Mouse (Mus musculus): ENCODE measurements around the gene Ahdc1. TPM values are rescaled to one million over a fixed set of nuclear protein-coding genes. Genes with fewer than 3 reads are reported as not detected.

The Ahdc1 gene
- total and polyA plus RNA-seq, 3 experiments: 1.6 to 19.9 (median 8.4) TPM

GRCm38 (mm10) chr4:133044647-133045094, 33.6 kb downstream of the Ahdc1 start:
- Histone ChIP-seq H3K27ac (ENCODE audit: insufficient read depth, low read depth) (no peak overlapping the region), H3K36me3 (replicated peaks in 1 of 2; ENCODE audit: control insufficient read depth in 1 of 2, insufficient read depth in 1 of 2, low read length in 1 of 2) (peaks cover 0 to 63% of the 10 kb centered on the region in 2 experiments)
- in situ Hi-C loops (cut with MboI; ENCODE audit: low pct_ligation_motif_present, low pct_unique_long_range_greater_than_20kb, low sequenced_read_pairs): loop anchor here (5.0 kb wide), 1 partner anchor 32 kb away; the partner anchor contains the start of gene Ahdc1

GRCm38 (mm10) chr4:133045771-133046474, 34.9 kb downstream of the Ahdc1 start:
- Histone ChIP-seq H3K4me1 (ENCODE audit: control insufficient read depth in 1 of 2, insufficient read depth in 2 of 2) (peaks cover 27 to 82% of the 10 kb centered on the region in 2 experiments), H3K79me2 (replicated peaks; ENCODE audit: control insufficient read depth, extremely low read depth, insufficient read depth, poor library complexity, severe bottlenecking) (no peaks in the 10 kb centered on the region), H3K36me3 (replicated peaks in 1 of 2; ENCODE audit: control insufficient read depth in 1 of 2, insufficient read depth in 1 of 2, low read length in 1 of 2) (peaks cover 0 to 55% of the 10 kb centered on the region in 2 experiments), H3K27ac (ENCODE audit: insufficient read depth, low read depth) (no peak overlapping the region), H3K4me2 (ENCODE audit: insufficient read depth, low read depth, poor library complexity, severe bottlenecking) (no peak overlapping the region), H3K9me3 (replicated peaks; ENCODE audit: low read length) (no peaks in the 10 kb centered on the region), H3K27me3 (replicated peaks) (no peaks in the 10 kb centered on the region), H3K4me3 (replicated peaks in 1 of 3; ENCODE audit: low read depth in 2 of 3, low read length in 2 of 3, poor library complexity in 1 of 3) (no peak overlapping the region), H3K9ac (ENCODE audit: insufficient read depth, low read depth) (no peak overlapping the region)
- dilution Hi-C loops (cut with MboI; ENCODE audit: extremely low pct_ligation_motif_present, extremely low pct_unique_long_range_greater_than_20kb, low sequenced_read_pairs) (no loop called here), in situ Hi-C loops (cut with MboI; ENCODE audit: low pct_ligation_motif_present, low pct_unique_long_range_greater_than_20kb, low sequenced_read_pairs) (loop anchor here (5.0 kb wide), 1 partner anchor 34 kb away; the partner anchor contains the start of gene Ahdc1)
- DNase-seq (ENCODE audit: extremely low read depth): no peak
- no peak for TF ChIP-seq NELFE (IDR thresholded peaks at IDR 0.05; ENCODE audit: low read depth, low read length)
- TF ChIP-seq SIN3A (IDR thresholded peaks at IDR 0.05; ENCODE audit: low read length): no peak
- no peak for TF ChIP-seq ZMIZ1 (IDR thresholded peaks at IDR 0.05; ENCODE audit: low read depth, low read length)
- no peak for TF ChIP-seq HCFC1 (IDR thresholded peaks at IDR 0.05; ENCODE audit: low read depth, low read length)
- no peak for TF ChIP-seq ETS1 (conservative IDR thresholded peaks at IDR 0.05; ENCODE audit: low read depth, low read length)
- TF ChIP-seq CHD1 (IDR thresholded peaks at IDR 0.05; ENCODE audit: low read depth, low read length): no peak
- TF ChIP-seq JUN (IDR thresholded peaks at IDR 0.05; ENCODE audit: insufficient read depth, low read depth, low read length): no peak
- no peak for TF ChIP-seq CTCF (conservative IDR thresholded peaks at IDR 0.05 in 1 of 2, IDR thresholded peaks at IDR 0.05 in 1 of 2; ENCODE audit: low read depth in 2 of 2, low read length in 2 of 2)
- TF ChIP-seq MXI1 (IDR thresholded peaks at IDR 0.05; ENCODE audit: low read depth, low read length): no peak
- no peak for TF ChIP-seq USF2 (conservative IDR thresholded peaks at IDR 0.05; ENCODE audit: low read depth, low read length)
- TF ChIP-seq MEF2A (IDR thresholded peaks at IDR 0.05; ENCODE audit: borderline replicate concordance, low read depth, low read length): no peak
- no peak for TF ChIP-seq KAT2A (IDR thresholded peaks at IDR 0.05; ENCODE audit: insufficient replicate concordance, low read length)
- no peak for TF ChIP-seq TCF12 (IDR thresholded peaks at IDR 0.05; ENCODE audit: low read depth, low read length)
- no peak for TF ChIP-seq MAFK (IDR thresholded peaks at IDR 0.05; ENCODE audit: insufficient replicate concordance, low read length)
- no peak for TF ChIP-seq RAD21 (IDR thresholded peaks at IDR 0.05; ENCODE audit: low read depth, low read length)
- TF ChIP-seq MAZ (IDR thresholded peaks at IDR 0.05; ENCODE audit: low read depth, low read length): no peak

More at GRCm38 (mm10) chr4:133044647-133045094, 33.6 kb downstream of the Ahdc1 start:
- TF ChIP-seq SMC3 (IDR thresholded peaks at IDR 0.05; ENCODE audit: low read depth, low read length) (no peak), RAD21 (IDR thresholded peaks at IDR 0.05; ENCODE audit: low read depth, low read length) (no peak), KAT2A (IDR thresholded peaks at IDR 0.05; ENCODE audit: insufficient replicate concordance, low read length) (no peak), CHD2 (IDR thresholded peaks at IDR 0.05; ENCODE audit: low read length) (no peak), HCFC1 (IDR thresholded peaks at IDR 0.05; ENCODE audit: low read depth, low read length) (no peak), POLR2AphosphoS2 (IDR thresholded peaks at IDR 0.05; ENCODE audit: low read depth, low read length) (no peak), JUN (IDR thresholded peaks at IDR 0.05; ENCODE audit: insufficient read depth, low read depth, low read length) (no peak), UBTF (IDR thresholded peaks at IDR 0.05; ENCODE audit: low read depth, low read length) (no peak), IRF4 (IDR thresholded peaks at IDR 0.05; ENCODE audit: low read depth, low read length) (no peak), ZMIZ1 (IDR thresholded peaks at IDR 0.05; ENCODE audit: low read depth, low read length) (no peak), NELFE (IDR thresholded peaks at IDR 0.05; ENCODE audit: low read depth, low read length) (no peak), USF2 (conservative IDR thresholded peaks at IDR 0.05; ENCODE audit: low read depth, low read length) (no peak), TCF12 (IDR thresholded peaks at IDR 0.05; ENCODE audit: low read depth, low read length) (no peak), JUND (conservative IDR thresholded peaks at IDR 0.05; ENCODE audit: low read depth, low read length) (no peak), BHLHE40 (IDR thresholded peaks at IDR 0.05; ENCODE audit: low read depth, low read length) (no peak)
- Histone ChIP-seq H3K4me3 (replicated peaks in 1 of 3; ENCODE audit: low read depth in 2 of 3, low read length in 2 of 3, poor library complexity in 1 of 3) (no peak overlapping the region), H3K79me2 (replicated peaks; ENCODE audit: control insufficient read depth, extremely low read depth, insufficient read depth, poor library complexity, severe bottlenecking) (no peaks in the 10 kb centered on the region), H3K4me1 (ENCODE audit: control insufficient read depth in 1 of 2, insufficient read depth in 2 of 2) (peaks cover 17 to 79% of the 10 kb centered on the region in 2 experiments), H3K9ac (ENCODE audit: insufficient read depth, low read depth) (no peak overlapping the region), H3K4me2 (ENCODE audit: insufficient read depth, low read depth, poor library complexity, severe bottlenecking) (no peak overlapping the region), H3K27me3 (replicated peaks) (no peaks in the 10 kb centered on the region), H3K9me3 (replicated peaks; ENCODE audit: low read length) (no peaks in the 10 kb centered on the region)
- no peak for DNase-seq (ENCODE audit: extremely low read depth)
- dilution Hi-C loops (cut with MboI; ENCODE audit: extremely low pct_ligation_motif_present, extremely low pct_unique_long_range_greater_than_20kb, low sequenced_read_pairs): no loop called here
